Mouse (Mus musculus) forebrain, embryonic 15.5 days (tissue): ENCODE results near the gene Pdlim4. TPM values are rescaled to one million over a fixed set of nuclear protein-coding genes. Genes with fewer than 3 reads are reported as not detected.

Source experiments
- ATAC-seq: fragments of 200-750 bp; cut with Nextera tagmentation; replicated peaks from 2 replicates; pipeline ENCODE4 v1.8.0; 2017; ENCODE audit warnings: mild to moderate bottlenecking, moderate TSS enrichment, moderate library complexity
- H3K27ac ChIP-seq: fragments of 300-500 bp; sonication (generic); replicated peaks from 2 replicates; pipeline ENCODE4 v1.5.1; 2015; ENCODE audit warnings: mild to moderate bottlenecking, inconsistent platforms
- H3K27me3 ChIP-seq: fragments of 300-500 bp; sonication (generic); 2 replicates; pipeline ENCODE4 v1.6.1; 2015; ENCODE audit warnings: inconsistent platforms
- H3K36me3 ChIP-seq: fragments of 300-500 bp; sonication (generic); 2 replicates; pipeline ENCODE4 v1.6.1; 2015; ENCODE audit warnings: mild to moderate bottlenecking, inconsistent platforms
- H3K4me1 ChIP-seq: fragments of 300-500 bp; sonication (generic); 2 replicates; pipeline ENCODE4 v1.6.1; 2015; ENCODE audit warnings: inconsistent platforms
- H3K4me2 ChIP-seq: fragments of 300-500 bp; sonication (generic); replicated peaks from 2 replicates; pipeline ENCODE4 v1.6.1; 2015; ENCODE audit warnings: mild to moderate bottlenecking, inconsistent platforms
- H3K4me3 ChIP-seq: fragments of 300-500 bp; sonication (generic); 2 replicates; pipeline ENCODE4 v1.5.1; 2015; ENCODE audit warnings: mild to moderate bottlenecking, inconsistent platforms
- H3K9ac ChIP-seq: fragments of 300-500 bp; sonication (generic); replicated peaks from 2 replicates; pipeline ENCODE4 v1.6.1; 2015; ENCODE audit warnings: mild to moderate bottlenecking, inconsistent platforms
- H3K9me3 ChIP-seq: fragments of 300-500 bp; sonication (generic); 2 replicates; pipeline ENCODE4 v1.6.1; 2016; ENCODE audit warnings: inconsistent platforms
- WGBS: fragments of 180-500 bp; shearing (Covaris S2); methylation state at CpG from one replicate; pipeline ENCODE4 v1.1.7; 2015; ENCODE audit warnings: mixed read lengths; 5-methylcytosine and 5-hydroxymethylcytosine counted together
- polyA plus RNA-seq: library from polyadenylated mRNA; unstranded; fragments of >200 nt; fragmentation: Nextera tagmentation; extraction: Ambion mirVana; gene quantifications from 2 replicates; pipeline ENCODE4 v1.2.1, GENCODE M21; 2015

The Pdlim4 gene
- polyA plus RNA-seq, result 42.8 TPM in 2 replicates

- H3K27ac ChIP-seq, result 0 out of 2 replicates have a peak within 1 kb of the TSS, but pooled peaks have one; percentile 18
These were observed at the start of gene Pdlim4 for GRCm38 (mm10) chr11:54068520-54069371. Pdlim4 (minus strand) TSS chr11:54069014.

GRCm38 (mm10) chr11:54117096-54117495 lies 48.3 kb upstream of the Pdlim4 start:
- no peak overlapping the region for H3K27ac ChIP-seq
- no peaks in the 10 kb centered on the region for H3K9me3 ChIP-seq
- no peak overlapping the region for H3K4me3 ChIP-seq
- H3K9ac ChIP-seq, result no peak overlapping the region
- no peaks in the 10 kb centered on the region for H3K36me3 ChIP-seq
- H3K27me3 ChIP-seq, result no peaks in the 10 kb centered on the region
- peaks cover 27% of the 10 kb centered on the region for H3K4me1 ChIP-seq
- WGBS, result 80% methylated on average over 10 of the region's 10 CpGs
- H3K4me2 ChIP-seq, result no peak overlapping the region
- ATAC-seq, result no peak

More at GRCm38 (mm10) chr11:54068520-54069371, at the start of gene Pdlim4:
- Histone ChIP-seq H3K9me3 (no peaks in the 10 kb centered on the region), H3K27me3 (no peaks in the 10 kb centered on the region), H3K4me3 (peak within 1 kb of the TSS; percentile 70), H3K4me1 (peaks cover 25% of the 10 kb centered on the region), H3K9ac (peak within 1 kb of the TSS; percentile 67), H3K4me2 (peak within 1 kb of the TSS; percentile 95), H3K36me3 (no peaks in the 10 kb centered on the region)
- peak; percentile 76 for ATAC-seq
- 3% methylated on average over 49 of the region's 61 CpGs for WGBS

- 82% methylated on average over 4 of the region's 4 CpGs for WGBS
- ATAC-seq, result no peak
- no peak overlapping the region for H3K4me2 ChIP-seq
- H3K36me3 ChIP-seq, result no peaks in the 10 kb centered on the region
- no peaks in the 10 kb centered on the region for H3K27me3 ChIP-seq
- peaks cover 32% of the 10 kb centered on the region for H3K4me1 ChIP-seq
- no peaks in the 10 kb centered on the region for H3K9me3 ChIP-seq
- H3K27ac ChIP-seq, result no peak overlapping the region
- no peak overlapping the region for H3K4me3 ChIP-seq
- H3K9ac ChIP-seq, result no peak overlapping the region
These were observed 47.6 kb upstream of the Pdlim4 start for GRCm38 (mm10) chr11:54116406-54116805.

- Histone ChIP-seq H3K9me3 (no peaks in the 10 kb centered on the region), H3K27ac (no peak overlapping the region), H3K4me2 (no peak overlapping the region), H3K4me3 (no peak overlapping the region), H3K4me1 (peaks cover 32% of the 10 kb centered on the region), H3K27me3 (no peaks in the 10 kb centered on the region), H3K36me3 (no peaks in the 10 kb centered on the region), H3K9ac (no peak overlapping the region)
- WGBS, result 62% methylated on average over 3 of the region's 3 CpGs
- ATAC-seq, result no peak
These were observed 47.1 kb upstream of the Pdlim4 start for GRCm38 (mm10) chr11:54115911-54116310.

- H3K9ac ChIP-seq, result no peak overlapping the region
- no peaks in the 10 kb centered on the region for H3K27me3 ChIP-seq
- no peak overlapping the region for H3K27ac ChIP-seq
- H3K4me1 ChIP-seq, result peaks cover 32% of the 10 kb centered on the region
- H3K4me2 ChIP-seq, result no peak overlapping the region
- no peaks in the 10 kb centered on the region for H3K36me3 ChIP-seq
- H3K4me3 ChIP-seq, result no peak overlapping the region
- whole genome bisulfite sequencing, result 90% methylated on average over 8 of the region's 8 CpGs
- no peak for ATAC-seq
- H3K9me3 ChIP-seq, result no peaks in the 10 kb centered on the region
These were observed 46.5 kb upstream of the Pdlim4 start for GRCm38 (mm10) chr11:54115301-54115700.

GRCm38 (mm10) chr11:54114746-54115145 lies 45.9 kb upstream of the Pdlim4 start:
- Histone ChIP-seq H3K9me3 (no peaks in the 10 kb centered on the region), H3K4me1 (peaks cover 32% of the 10 kb centered on the region), H3K4me2 (no peak overlapping the region), H3K9ac (no peak overlapping the region), H3K27ac (no peak overlapping the region), H3K4me3 (no peak overlapping the region), H3K36me3 (no peaks in the 10 kb centered on the region), H3K27me3 (no peaks in the 10 kb centered on the region)
- ATAC-seq, result no peak
- WGBS, result 90% methylated on average over 3 of the region's 3 CpGs

- H3K27ac ChIP-seq, result peak overlapping the region; percentile 90
- H3K27me3 ChIP-seq, result no peaks in the 10 kb centered on the region
- ATAC-seq, result peak; percentile 39
- 11% methylated on average over 4 of the region's 4 CpGs for WGBS
- no peaks in the 10 kb centered on the region for H3K9me3 ChIP-seq
- H3K4me2 ChIP-seq, result peak overlapping the region; percentile 20
- no peaks in the 10 kb centered on the region for H3K36me3 ChIP-seq
- 0 out of 2 replicates have a peak overlapping the region, but pooled peaks have one; percentile 10 for H3K4me3 ChIP-seq
- H3K4me1 ChIP-seq, result peaks cover 32% of the 10 kb centered on the region
- peak overlapping the region; percentile 25 for H3K9ac ChIP-seq
These were observed 44.5 kb upstream of the Pdlim4 start for GRCm38 (mm10) chr11:54113352-54113751.

GRCm38 (mm10) chr11:54112920-54113319 lies 44.1 kb upstream of the Pdlim4 start:
- no peaks in the 10 kb centered on the region for H3K36me3 ChIP-seq
- H3K27ac ChIP-seq, result peak overlapping the region; percentile 90
- peak overlapping the region; percentile 20 for H3K4me2 ChIP-seq
- H3K4me1 ChIP-seq, result peaks cover 32% of the 10 kb centered on the region
- WGBS, result 2% methylated on average over 10 of the region's 10 CpGs
- no peaks in the 10 kb centered on the region for H3K27me3 ChIP-seq
- ATAC-seq, result peak; percentile 98
- H3K4me3 ChIP-seq, result 0 out of 2 replicates have a peak overlapping the region, but pooled peaks have one; percentile 10
- peak overlapping the region; percentile 25 for H3K9ac ChIP-seq
- no peaks in the 10 kb centered on the region for H3K9me3 ChIP-seq

- H3K4me2 ChIP-seq, result no peak overlapping the region; the same call in 1 of the 2 replicates
- no peak overlapping the region for H3K4me3 ChIP-seq
- H3K27me3 ChIP-seq, result no peaks in the 10 kb centered on the region
- H3K4me1 ChIP-seq, result peaks cover 34% of the 10 kb centered on the region
- no peaks in the 10 kb centered on the region for H3K36me3 ChIP-seq
- ATAC-seq, result 0 out of 2 replicates have a peak, but pooled peaks have one; percentile 5
- no peak overlapping the region for H3K9ac ChIP-seq
- WGBS, result 59% methylated on average over 21 of the region's 21 CpGs
- peak overlapping the region; percentile 90 for H3K27ac ChIP-seq
- no peaks in the 10 kb centered on the region for H3K9me3 ChIP-seq
These were observed 43.3 kb upstream of the Pdlim4 start for GRCm38 (mm10) chr11:54111976-54112741.

- Histone ChIP-seq H3K9ac (no peak overlapping the region), H3K36me3 (no peaks in the 10 kb centered on the region), H3K4me1 (peaks cover 37% of the 10 kb centered on the region), H3K4me3 (no peak overlapping the region), H3K27ac (no peak overlapping the region), H3K9me3 (no peaks in the 10 kb centered on the region), H3K27me3 (no peaks in the 10 kb centered on the region), H3K4me2 (no peak overlapping the region)
- 95% methylated on average over 7 of the region's 7 CpGs for WGBS
- no peak for ATAC-seq
These were observed 42.5 kb upstream of the Pdlim4 start for GRCm38 (mm10) chr11:54111291-54111690.

GRCm38 (mm10) chr11:54108894-54109293 lies 40.1 kb upstream of the Pdlim4 start:
- no peak overlapping the region for H3K4me2 ChIP-seq
- WGBS, result 89% methylated on average over 5 of the region's 5 CpGs
- ATAC-seq, result no peak
- peaks cover 32% of the 10 kb centered on the region for H3K4me1 ChIP-seq
- H3K9me3 ChIP-seq, result no peaks in the 10 kb centered on the region
- H3K4me3 ChIP-seq, result no peak overlapping the region
- no peaks in the 10 kb centered on the region for H3K27me3 ChIP-seq
- no peak overlapping the region for H3K27ac ChIP-seq
- no peaks in the 10 kb centered on the region for H3K36me3 ChIP-seq
- no peak overlapping the region for H3K9ac ChIP-seq

GRCm38 (mm10) chr11:54108131-54108530 lies 39.3 kb upstream of the Pdlim4 start:
- no peaks in the 10 kb centered on the region for H3K9me3 ChIP-seq
- H3K27ac ChIP-seq, result no peak overlapping the region
- no peak overlapping the region for H3K4me2 ChIP-seq
- no peak for ATAC-seq
- WGBS, result 63% methylated on average over 3 of the region's 3 CpGs
- H3K4me1 ChIP-seq, result peaks cover 24% of the 10 kb centered on the region
- no peaks in the 10 kb centered on the region for H3K27me3 ChIP-seq
- H3K36me3 ChIP-seq, result no peaks in the 10 kb centered on the region
- H3K9ac ChIP-seq, result no peak overlapping the region
- H3K4me3 ChIP-seq, result no peak overlapping the region
